Mouse (Mus musculus) kidney, adult 2 months (tissue): ENCODE data around the gene B4gat1. TPM values are rescaled to one million over a fixed set of nuclear protein-coding genes. Genes with fewer than 3 reads are reported as not detected.

ENCODE experiments used
- DNase-seq: peaks from one replicate; pipeline ENCODE4 v3.0.0; 2021
- H3K27ac ChIP-seq: fragments of 200-500 bp; 2 replicates; pipeline ENCODE4 v1.5.1; 2012; ENCODE audit warnings: low read depth, low read length, control low read depth, inconsistent platforms; ENCODE audit not compliant: insufficient read depth
- H3K27me3 ChIP-seq: fragments of 200-500 bp; replicated peaks from 2 replicates; pipeline ENCODE4 v1.6.1; 2012; ENCODE audit warnings: mild to moderate bottlenecking, moderate library complexity, low read length, inconsistent platforms; ENCODE audit not compliant: control insufficient read depth, insufficient read depth
- H3K36me3 ChIP-seq: fragments of 200-500 bp; 2 replicates; pipeline ENCODE4 v1.6.1; 2012; ENCODE audit warnings: mild to moderate bottlenecking, moderate library complexity, low read length, inconsistent platforms; ENCODE audit not compliant: control insufficient read depth, insufficient read depth
- H3K4me1 ChIP-seq: fragments of 200-500 bp; 2 replicates; pipeline ENCODE4 v1.6.1; 2011; ENCODE audit warnings: low read length; ENCODE audit not compliant: control insufficient read depth, insufficient read depth
- H3K4me3 ChIP-seq: fragments of 200-500 bp; 2 replicates; pipeline ENCODE4 v1.5.1; 2011; ENCODE audit warnings: mild to moderate bottlenecking, low read depth, low read length, control low read depth; ENCODE audit not compliant: insufficient read depth
- CTCF ChIP-seq: fragments of 200-500 bp; conservative IDR thresholded peaks from 2 replicates; pipeline ENCODE4 v1.5.1; 2011; ENCODE audit warnings: low read depth, mild to moderate bottlenecking, control low read depth, low read length, moderate library complexity, mixed read lengths; ENCODE audit not compliant: insufficient read depth, insufficient read length
- POLR2A ChIP-seq: fragments of 200-500 bp; IDR thresholded peaks from one replicate; pipeline ENCODE4 v1.6.1; 2011; ENCODE audit warnings: low read depth, low read length, control low read depth
- WGBS: fragments of 180-500 bp; shearing (Covaris S2); methylation state at CpG from one replicate; pipeline ENCODE4 v1.1.7; 2018; 5-methylcytosine and 5-hydroxymethylcytosine counted together
- polyA plus RNA-seq: library from polyadenylated mRNA; depleted of rRNA; stranded (reverse); fragments of >200 nt; gene quantifications from 2 replicates; pipeline ENCODE4 v1.2.3, GENCODE M21; 2012

The B4gat1 gene
- polyA plus RNA-seq, 1 experiment = 45.0 TPM

DNA sequence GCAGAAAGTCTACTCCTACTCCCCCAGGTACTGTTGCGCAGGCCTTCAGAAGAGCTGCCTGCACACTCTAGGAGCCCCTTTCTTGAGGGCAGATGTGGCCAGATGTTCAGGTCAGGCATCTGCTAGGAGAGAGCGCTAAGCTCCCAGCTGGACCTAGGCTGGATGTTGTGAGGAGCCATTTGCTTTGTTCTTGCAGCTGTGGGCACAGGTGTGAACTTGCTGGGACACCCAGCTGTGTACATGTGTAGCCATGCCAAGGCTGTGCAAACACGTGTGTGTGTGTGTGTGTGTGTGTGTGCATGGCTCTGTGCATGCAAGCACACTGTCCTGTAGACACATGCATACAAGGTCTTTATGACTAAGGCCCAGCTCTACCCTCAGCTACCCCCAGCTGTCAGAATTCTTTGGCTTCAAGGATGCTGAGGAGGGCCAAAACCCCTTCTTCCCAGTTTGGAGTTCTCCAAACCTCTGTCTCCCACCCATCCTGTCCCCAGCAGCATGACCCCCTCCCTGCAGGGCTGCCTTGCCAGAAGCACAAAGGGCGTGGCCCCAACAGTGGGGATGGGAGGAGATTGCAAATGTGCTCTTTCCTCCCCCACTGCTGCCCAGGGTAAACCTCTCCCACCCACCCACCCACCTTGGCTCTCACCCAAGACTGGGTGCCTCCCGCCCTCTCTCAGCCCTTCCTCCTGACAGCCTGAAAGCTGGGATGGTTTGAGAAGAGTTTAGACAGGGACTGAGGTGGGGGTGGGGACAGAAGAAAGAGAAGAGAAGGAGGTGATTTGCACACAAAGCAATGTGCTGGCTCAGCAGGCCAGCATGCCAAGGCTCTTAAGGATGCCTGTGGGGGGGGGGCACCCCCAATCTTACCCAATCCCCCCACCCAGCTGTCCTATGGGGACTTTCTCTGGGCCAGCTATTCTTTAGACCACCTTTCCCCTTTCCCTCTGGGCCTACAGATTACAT, 22.0 kb downstream of the B4gat1 start:
- H3K27me3 ChIP-seq = no peaks in the 10 kb centered on the region
- DNase-seq = no peak
- no peaks in the 10 kb centered on the region for H3K36me3 ChIP-seq
- no peaks in the 10 kb centered on the region for H3K4me1 ChIP-seq
- no peak overlapping the region for H3K27ac ChIP-seq
- H3K4me3 ChIP-seq = no peak overlapping the region
- TF ChIP-seq POLR2A (no peak), CTCF (no peak)
- 55% methylated on average over 5 of the region's 5 CpGs for WGBS

DNA sequence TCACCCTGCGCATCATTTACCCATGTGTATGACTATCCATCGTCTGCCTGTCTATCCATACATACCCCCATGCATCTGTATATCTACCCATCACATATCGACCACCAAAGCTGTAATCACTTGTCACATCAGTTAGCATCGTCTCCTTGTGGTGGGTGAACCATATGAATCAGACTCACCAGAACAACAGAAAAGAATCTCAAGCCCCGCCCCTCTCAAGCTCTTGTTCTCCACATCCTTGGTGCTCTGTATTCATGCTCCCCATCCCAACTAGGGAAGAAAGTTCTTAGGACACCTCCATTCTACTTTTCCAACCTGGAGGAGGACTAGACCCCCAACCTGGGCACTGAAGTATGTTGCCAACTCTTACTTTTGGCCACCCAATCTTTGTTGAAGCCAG, 23.4 kb downstream of the B4gat1 start:
- no peak overlapping the region for H3K4me3 ChIP-seq
- WGBS = 88% methylated on average over 5 of the region's 5 CpGs
- no peak for DNase-seq
- TF ChIP-seq POLR2A (no peak), CTCF (no peak)
- no peaks in the 10 kb centered on the region for H3K27me3 ChIP-seq
- no peaks in the 10 kb centered on the region; the same call in 1 of the 2 replicates for H3K4me1 ChIP-seq
- no peak overlapping the region for H3K27ac ChIP-seq
- no peaks in the 10 kb centered on the region for H3K36me3 ChIP-seq

DNA sequence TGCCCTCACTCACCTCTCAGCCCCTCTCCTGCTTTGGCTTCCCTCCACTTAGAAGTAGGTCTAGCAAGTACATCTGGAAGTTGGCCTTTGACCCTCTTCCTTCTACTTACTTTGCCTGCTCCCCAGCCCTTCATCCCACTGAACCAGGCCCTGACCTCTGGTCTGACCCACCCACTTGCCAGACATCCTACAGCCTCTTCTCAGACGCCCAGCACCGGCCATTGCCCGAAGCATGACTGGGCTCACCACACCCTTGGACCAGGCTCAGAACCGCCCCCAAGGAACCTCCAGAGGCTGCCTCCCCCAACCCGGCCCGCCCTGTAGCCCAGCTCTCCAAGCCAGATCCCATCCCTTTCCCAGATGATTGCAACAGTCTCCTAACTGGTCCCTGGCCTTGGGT, 23.8 kb downstream of the B4gat1 start:
- WGBS = 64% methylated on average over 6 of the region's 6 CpGs
- H3K4me3 ChIP-seq = no peak overlapping the region
- no peaks in the 10 kb centered on the region; the same call in 1 of the 2 replicates for H3K4me1 ChIP-seq
- H3K36me3 ChIP-seq = no peaks in the 10 kb centered on the region
- TF ChIP-seq POLR2A (no peak), CTCF (no peak)
- no peak for DNase-seq
- H3K27ac ChIP-seq = no peak overlapping the region
- no peaks in the 10 kb centered on the region for H3K27me3 ChIP-seq

DNA sequence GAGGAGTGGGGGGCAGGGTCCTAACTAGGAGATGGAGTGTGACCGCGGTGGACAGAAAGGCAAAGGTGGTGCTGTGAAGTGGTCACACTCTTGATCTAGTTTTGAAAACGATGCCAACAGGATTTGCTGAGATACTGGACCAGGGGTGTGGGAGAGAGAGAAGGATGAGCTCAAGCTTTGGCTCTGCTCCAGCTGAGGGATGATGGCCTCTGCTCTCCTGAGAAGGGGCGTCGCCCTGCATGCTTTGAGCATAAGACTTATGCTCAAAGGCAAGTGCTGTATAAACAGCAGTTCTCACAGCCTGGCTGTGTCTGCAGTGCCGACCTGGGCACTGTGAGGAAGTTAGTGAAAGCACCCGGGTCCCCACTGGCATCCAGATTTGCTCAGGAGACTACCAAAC, 26.5 kb downstream of the B4gat1 start:
- WGBS = 47% methylated on average over 7 of the region's 7 CpGs
- DNase-seq = no peak
- H3K4me1 ChIP-seq = no peaks in the 10 kb centered on the region; the same call in 1 of the 2 replicates

DNA sequence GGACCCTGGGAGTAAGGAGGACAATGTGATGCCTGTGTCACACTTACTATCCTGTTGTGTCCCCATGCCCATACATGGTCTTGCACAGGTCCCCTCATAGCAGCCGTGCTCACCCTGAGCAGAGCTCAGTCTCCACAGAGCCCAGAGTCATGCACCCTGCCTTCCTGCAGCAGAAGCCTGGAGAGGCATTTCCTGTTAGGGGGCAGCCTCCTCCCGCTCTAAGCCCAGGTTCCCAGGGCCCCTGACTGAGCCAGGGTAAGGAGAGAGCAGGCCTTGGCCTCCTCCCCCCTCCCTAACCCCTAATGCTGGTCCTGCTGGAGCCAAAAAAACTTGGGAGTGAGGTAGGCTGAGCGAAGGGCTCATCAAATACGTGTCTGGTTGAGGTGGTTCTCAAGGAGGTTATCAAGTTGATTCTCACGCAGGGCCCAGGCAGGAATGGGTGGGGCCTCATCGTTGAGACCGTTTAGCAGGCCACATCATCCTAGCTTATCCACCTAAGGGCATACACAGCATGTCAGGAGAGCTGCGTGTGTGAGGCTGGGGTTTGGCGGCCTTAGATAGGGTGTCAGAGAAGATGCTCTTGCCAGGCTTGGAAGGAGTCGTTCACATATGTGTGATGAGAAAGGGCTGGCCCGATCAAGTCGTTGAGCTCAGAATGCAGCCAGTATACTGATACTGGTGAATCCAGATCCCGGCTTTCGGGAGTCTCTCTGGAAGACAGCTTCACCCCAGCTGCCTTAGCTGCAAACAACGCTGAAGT, 28.6 kb downstream of the B4gat1 start:
- 22% methylated on average over 15 of the region's 15 CpGs for WGBS
- no peaks in the 10 kb centered on the region; the same call in 1 of the 2 replicates for H3K4me1 ChIP-seq
- H3K36me3 ChIP-seq = no peaks in the 10 kb centered on the region
- no peaks in the 10 kb centered on the region for H3K27me3 ChIP-seq
- peak; percentile 21 for DNase-seq
- peak overlapping the region; percentile 9; the same call in 1 of the 2 replicates for H3K27ac ChIP-seq
- H3K4me3 ChIP-seq = peak overlapping the region; percentile 6; the same call in 1 of the 2 replicates
- TF ChIP-seq POLR2A (no peak), CTCF (no peak)

More for the DNA sequence above, 26.5 kb downstream of the B4gat1 start:
- H3K36me3 ChIP-seq = no peaks in the 10 kb centered on the region
- no peak overlapping the region for H3K4me3 ChIP-seq
- no peak for TF ChIP-seq CTCF
- no peaks in the 10 kb centered on the region for H3K27me3 ChIP-seq
- no peak overlapping the region for H3K27ac ChIP-seq

DNA sequence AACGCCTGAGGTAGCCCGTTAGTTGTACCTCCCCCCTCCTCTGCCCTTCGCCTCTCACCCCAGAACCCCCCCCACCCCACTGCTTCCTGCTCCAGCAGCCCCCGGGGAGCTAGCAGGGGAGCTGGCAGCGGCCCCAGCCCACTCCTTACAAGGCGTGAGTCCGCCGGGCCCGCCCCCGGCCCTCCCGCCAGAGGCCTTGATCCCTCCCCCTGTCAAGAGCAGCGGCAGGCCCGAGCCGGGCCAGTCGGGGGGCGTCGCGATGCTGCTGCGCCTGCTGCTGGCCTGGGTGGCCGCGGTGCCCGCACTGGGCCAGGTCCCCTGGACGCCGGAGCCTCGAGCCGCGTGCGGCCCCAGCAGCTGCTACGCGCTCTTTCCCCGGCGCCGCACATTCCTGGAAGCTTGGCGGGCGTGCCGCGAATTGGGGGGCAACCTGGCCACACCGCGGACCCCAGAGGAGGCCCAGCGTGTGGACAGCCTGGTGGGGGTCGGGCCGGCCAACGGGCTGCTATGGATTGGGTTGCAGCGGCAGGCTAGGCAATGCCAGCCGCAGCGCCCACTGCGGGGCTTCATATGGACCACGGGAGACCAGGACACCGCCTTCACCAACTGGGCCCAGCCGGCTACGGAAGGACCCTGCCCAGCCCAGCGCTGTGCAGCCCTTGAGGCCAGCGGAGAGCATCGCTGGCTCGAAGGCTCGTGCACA, 29.4 kb downstream of the B4gat1 start, which contains the start of gene Cd248:
Gene Cd248, plus strand, starts transcription at position 212 of the 703 bp plus-strand sequence.
- peak within 1 kb of the TSS; percentile 9; the same call in 1 of the 2 replicates for H3K27ac ChIP-seq
- H3K36me3 ChIP-seq = no peaks in the 10 kb centered on the region
- DNase-seq = peak; percentile 77
- no peaks in the 10 kb centered on the region; the same call in 1 of the 2 replicates for H3K4me1 ChIP-seq
- H3K27me3 ChIP-seq = no peaks in the 10 kb centered on the region
- TF ChIP-seq CTCF (no peak), POLR2A (no peak)
- under 1% methylated on average over 56 of the region's 56 CpGs for WGBS
- peak within 1 kb of the TSS; percentile 40 for H3K4me3 ChIP-seq
